Mouse (Mus musculus) skeletal muscle tissue, adult 2 months (tissue): ENCODE results near the gene Nrcam.

ENCODE experiments used
- DNase-seq: peaks from one replicate; pipeline ENCODE4 v3.0.0-alpha.2; 2012; ENCODE audit warnings: low read depth, low spot score

Nrcam gene

DNA sequence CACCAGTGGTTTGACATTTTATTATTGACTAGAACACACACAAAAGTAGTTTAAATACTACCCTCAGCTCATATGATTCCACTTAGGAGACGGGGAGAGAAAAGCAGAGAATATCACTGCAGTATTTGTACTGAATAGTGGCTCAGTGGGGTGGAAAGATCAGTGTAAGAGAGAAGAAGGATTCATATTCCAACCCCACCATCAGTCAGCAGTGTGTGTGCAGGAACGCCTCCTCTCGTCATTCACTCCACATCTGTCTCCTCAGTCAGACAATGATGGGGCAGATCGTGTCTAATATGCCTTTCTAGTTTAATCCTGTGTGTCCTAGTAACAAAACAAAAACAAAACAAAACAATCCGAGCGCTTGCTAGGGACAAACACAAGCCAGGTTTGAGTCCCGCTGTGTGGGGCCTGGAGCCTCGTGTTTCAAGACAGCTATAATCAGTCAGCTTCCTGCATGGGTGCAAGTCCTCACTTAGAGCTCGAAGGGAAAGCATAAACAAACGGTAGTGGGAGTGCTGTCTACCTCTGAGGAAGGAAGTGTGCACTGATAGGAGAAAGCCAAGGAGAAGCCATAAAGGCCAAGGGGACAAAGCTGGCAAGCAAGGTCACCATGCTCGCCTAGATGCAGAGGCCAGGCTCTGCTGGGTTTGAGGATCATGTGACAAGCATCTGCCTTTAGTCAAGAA is 273.7 kb downstream of the Nrcam start:
- DNase-seq = no peak

DNA sequence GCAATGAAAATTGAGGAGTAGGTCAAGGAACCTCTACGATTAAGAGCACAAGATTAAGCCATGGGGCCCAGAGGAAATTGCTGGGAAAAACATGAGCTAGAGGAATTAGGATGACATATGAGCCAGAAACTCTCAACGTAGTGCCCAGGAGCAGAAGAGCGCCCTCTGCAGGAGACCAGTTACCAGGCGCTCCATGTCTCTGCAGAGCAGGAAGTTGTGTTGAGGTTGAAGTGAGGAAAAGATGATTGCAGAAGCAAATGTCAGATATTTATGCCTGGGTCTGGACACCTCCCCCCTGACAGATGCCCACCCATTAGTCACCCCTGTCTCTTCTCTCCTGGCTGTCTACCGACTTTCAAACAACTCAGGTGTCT is 274.3 kb downstream of the Nrcam start:
- no peak for DNase-seq

DNA sequence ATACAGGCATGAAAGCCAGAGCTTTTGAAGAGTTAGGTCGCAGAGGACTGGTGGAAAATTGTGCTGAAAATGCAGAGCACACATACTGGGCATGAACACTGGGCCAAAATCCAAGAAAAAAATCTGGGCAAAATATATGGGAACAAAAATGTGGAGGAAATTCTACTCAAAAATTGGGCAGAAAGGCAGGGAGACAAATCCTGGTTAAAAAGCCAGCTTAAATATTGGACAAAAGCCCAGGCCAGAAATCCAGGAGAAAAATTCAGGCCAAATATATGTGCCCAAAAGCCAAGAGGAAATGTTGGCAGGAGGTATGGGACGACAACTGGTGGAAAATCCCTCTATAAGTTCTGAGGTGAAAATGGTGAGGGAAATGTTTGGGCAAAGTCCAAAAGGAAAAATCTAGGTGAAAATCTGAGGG is 288.3 kb downstream of the Nrcam start:
- no peak for DNase-seq

DNA sequence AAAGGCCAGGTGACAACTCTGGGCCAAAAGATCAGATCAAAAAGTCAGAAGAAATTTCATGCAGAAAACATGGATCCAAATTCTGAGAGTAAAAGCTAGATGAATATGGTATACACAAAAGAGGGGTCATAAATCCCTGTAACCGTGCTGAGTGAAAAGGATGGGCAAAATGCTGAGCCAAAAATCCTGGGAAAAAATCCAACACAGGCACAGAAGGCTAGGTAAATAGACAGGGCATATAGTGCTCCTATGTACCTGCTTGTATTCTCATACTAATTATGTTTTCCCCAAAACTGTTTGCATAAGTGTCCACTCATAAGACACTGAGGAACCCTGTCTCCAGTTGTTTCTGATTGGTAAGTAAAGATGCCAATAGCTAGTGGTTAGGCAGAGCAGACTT is 288.8 kb downstream of the Nrcam start:
- DNase-seq = no peak

DNA sequence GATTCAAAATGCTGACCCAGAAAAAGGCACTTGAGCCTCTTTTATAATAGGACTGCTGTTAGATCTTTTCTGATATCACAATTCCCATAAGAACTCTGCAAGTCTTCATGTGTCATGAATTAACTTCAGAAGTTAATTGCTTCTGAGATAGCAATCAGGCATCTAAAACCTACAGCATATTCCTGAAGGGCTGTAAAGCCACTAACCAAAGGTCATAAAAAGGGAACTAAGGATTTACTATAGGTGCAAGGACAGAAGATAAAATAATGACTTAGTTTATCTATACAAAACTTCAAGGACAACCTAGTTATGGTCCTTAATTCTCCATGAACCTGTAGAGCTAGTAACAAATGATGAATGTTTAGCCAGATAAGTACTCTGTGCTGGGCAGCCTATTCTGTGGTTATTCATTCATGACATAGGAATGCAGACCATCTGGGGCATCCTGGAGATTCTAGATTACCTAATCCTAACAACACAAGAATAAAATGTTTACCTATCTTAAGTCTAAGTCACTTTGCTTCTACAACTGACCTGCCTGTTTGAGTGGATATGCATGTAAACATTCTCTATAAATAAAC is 310.7 kb downstream of the Nrcam start:
- DNase-seq = no peak

DNA sequence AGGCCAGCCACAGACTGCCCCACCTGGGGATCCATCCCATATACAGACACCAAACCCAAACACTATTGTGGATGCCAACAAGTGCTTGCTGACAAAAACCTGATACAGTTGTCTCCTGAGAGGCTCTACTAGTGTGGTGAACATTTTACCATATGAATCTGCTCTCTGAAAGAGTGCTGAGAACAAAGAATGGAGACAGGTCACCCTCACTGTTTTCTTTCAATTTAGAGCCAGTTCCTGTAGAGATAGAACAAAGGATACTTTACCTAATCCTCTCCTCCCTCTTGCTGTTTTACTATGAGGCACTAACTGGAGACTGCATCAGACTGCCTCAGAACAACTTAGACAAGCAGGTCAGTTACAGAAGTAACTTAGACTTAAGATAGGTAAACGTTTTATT is 311.9 kb downstream of the Nrcam start:
- DNase-seq = no peak
